Mouse (Mus musculus): ENCODE measurements around the gene Ddx25.

Ddx25 gene

DNA sequence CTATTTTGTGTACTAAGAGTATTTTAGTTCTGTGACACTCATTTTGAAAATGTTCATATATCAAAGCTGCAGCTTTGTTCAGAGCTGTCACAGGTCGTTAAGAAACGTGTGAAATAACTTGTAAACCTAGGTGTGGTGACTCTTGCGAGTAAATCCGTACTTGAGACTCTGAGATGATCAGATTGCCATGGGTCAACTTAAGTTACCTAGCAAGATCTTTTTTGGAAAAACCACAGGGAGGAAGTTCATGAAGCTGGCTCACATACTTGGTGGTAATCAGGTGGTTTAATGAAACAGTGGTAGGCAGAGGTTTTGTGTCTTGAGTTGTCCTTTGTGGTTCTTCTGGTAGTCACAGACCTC lies 64.6 kb downstream of the Ddx25 start:
- DNase-seq (ENCODE audit: low spot score in 2 of 2) = no peak

DNA sequence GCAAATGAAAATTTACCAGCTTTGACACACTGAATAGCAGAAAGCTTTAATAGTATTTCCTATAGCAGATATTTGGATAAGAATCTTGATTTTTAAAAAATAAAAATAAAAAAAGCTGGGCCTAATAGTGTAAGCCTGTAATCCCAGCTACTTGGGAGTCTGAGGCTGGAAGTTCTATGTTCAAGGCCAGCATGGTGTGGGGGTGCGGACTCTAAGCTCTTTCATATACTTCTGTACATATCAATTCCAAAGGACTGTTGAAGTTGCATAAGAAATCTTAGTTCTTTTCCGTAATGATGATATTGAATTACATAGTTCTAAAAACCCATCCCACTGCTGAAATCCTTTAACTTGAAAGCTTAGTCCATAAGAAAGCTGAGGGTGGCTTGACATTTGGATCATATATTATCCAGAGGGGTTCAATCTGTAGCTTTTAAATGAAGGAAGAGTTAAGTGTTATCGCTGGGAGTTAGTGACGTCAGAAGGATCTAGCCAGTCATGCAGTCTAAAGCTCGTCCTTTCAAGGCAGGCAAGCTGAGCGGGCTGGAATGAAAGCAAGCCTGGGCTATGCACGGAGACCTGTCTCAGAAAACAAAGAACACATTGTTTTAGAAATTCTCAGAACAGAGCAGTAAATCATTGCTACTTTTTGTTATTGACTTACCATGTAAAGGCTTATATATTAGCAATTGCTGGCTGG lies 65.1 kb downstream of the Ddx25 start:
- DNase-seq (ENCODE audit: low spot score in 2 of 2) = no peak

DNA sequence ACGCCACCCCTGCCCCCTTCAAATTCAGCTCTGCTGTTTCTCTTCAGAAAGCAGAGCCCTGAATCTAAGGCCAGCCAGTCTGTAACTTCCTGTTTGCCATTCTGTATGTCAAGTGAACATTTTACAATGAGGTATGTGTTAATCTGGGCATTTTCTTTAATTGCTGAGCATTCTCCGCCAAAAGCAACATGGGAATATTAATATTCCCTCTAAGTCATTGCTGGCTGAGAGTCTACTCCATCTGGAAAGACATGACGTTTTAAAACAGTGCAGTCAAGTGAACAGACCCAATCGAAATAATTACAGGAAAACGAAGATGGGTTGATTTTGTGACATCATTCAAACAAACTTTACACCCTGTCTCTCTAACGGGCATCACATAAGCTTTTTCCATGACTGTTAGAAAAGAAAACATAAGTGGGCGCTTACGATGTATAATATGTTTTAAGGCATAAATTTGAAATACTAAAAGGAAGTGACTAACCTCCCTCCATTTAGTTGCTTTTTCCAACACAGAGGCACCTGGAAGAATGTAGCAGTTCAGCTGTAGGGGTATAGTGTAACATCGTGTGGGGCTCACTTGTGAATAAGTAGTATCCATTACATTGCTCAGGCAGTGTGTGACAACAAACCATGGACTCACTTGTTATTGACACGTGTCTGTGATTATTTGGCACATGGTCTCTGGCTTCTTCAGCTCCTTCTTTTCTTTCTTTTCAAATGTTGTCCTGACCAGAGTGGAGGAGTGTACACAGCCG lies 67.0 kb downstream of the Ddx25 start:
- no peak for DNase-seq (ENCODE audit: low spot score in 2 of 2)

DNA sequence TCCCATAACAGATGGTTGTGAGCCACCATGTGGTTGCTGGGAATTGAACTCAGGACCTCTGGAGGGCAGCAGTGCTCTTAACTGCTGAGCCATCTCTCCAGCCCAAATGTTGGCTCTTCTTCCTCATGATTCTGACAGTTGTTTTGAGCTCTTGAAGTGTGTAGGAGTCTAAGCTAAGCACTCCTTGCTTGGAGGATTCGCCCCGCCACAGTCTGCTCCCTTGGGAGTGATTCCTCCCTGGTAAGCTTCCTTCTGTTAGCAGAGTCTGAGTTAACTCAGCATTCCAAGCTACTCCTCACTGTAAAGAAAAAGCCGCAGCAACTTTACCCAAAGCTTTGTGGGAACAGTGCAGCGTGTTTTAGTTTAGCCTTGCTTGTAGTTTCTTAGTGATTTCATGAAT lies 69.8 kb downstream of the Ddx25 start:
- no peak for DNase-seq (ENCODE audit: low spot score in 2 of 2)
